Mouse (Mus musculus): ENCODE measurements around the gene Hoxd8. TPM values are rescaled to one million over a fixed set of nuclear protein-coding genes. Genes with fewer than 3 reads are reported as not detected.

Hoxd8 gene
- polyA plus RNA-seq, 1 experiment: not detected

GRCm38 (mm10) chr2:74659507-74660005 lies 44.9 kb upstream of the Hoxd8 start, which contains the start of gene Evx2:
Gene Evx2 (minus strand): TSS chr2:74659557.
- no peaks in the 10 kb centered on the region for H3K36me3 ChIP-seq (replicated peaks; ENCODE audit: low read length)
- TF ChIP-seq GATA1 (IDR thresholded peaks at IDR 0.05; ENCODE audit: borderline replicate concordance, low read length) (no peak), FLI1 (IDR thresholded peaks at IDR 0.05; ENCODE audit: low read length) (no peak)
- H3K9me3 ChIP-seq: peaks cover 8% of the 10 kb centered on the region; the same call in 1 of the 2 replicates
- peaks cover 99% of the 10 kb centered on the region for H3K27me3 ChIP-seq (replicated peaks)
- peak within 1 kb of the TSS; percentile 66 for H3K4me3 ChIP-seq (replicated peaks)
- H3K4me1 ChIP-seq: peaks cover 63% of the 10 kb centered on the region

- no peaks in the 10 kb centered on the region for H3K36me3 ChIP-seq (replicated peaks; ENCODE audit: low read length)
- H3K4me1 ChIP-seq: peaks cover 55% of the 10 kb centered on the region
- H3K9me3 ChIP-seq: peaks cover 5% of the 10 kb centered on the region; the same call in 1 of the 2 replicates
- H3K4me3 ChIP-seq (replicated peaks): peak overlapping the region; percentile 42
- H3K27me3 ChIP-seq (replicated peaks): peaks cover 98% of the 10 kb centered on the region
- TF ChIP-seq FLI1 (IDR thresholded peaks at IDR 0.05; ENCODE audit: low read length): no peak
- TF ChIP-seq GATA1 (IDR thresholded peaks at IDR 0.05; ENCODE audit: borderline replicate concordance, low read length): no peak
These were observed 43.7 kb upstream of the Hoxd8 start for GRCm38 (mm10) chr2:74660421-74661375.

GRCm38 (mm10) chr2:74661685-74662084 lies 42.7 kb upstream of the Hoxd8 start:
- H3K4me3 ChIP-seq (replicated peaks): peak overlapping the region; percentile 29
- peaks cover 47% of the 10 kb centered on the region for H3K4me1 ChIP-seq
- H3K36me3 ChIP-seq (replicated peaks; ENCODE audit: low read length): no peaks in the 10 kb centered on the region
- H3K9me3 ChIP-seq: peaks cover 5% of the 10 kb centered on the region; the same call in 1 of the 2 replicates
- TF ChIP-seq GATA1 (IDR thresholded peaks at IDR 0.05; ENCODE audit: borderline replicate concordance, low read length) (no peak), FLI1 (IDR thresholded peaks at IDR 0.05; ENCODE audit: low read length) (no peak)
- peaks cover 98% of the 10 kb centered on the region for H3K27me3 ChIP-seq (replicated peaks)

- H3K4me1 ChIP-seq: peaks cover 51% of the 10 kb centered on the region
- no peaks in the 10 kb centered on the region for H3K36me3 ChIP-seq (replicated peaks; ENCODE audit: low read length)
- peaks cover 96% of the 10 kb centered on the region for H3K27me3 ChIP-seq (replicated peaks)
- peak overlapping the region; percentile 62 for H3K4me3 ChIP-seq (replicated peaks)
- peaks cover 5% of the 10 kb centered on the region; the same call in 1 of the 2 replicates for H3K9me3 ChIP-seq
- no peak for TF ChIP-seq GATA1 (IDR thresholded peaks at IDR 0.05; ENCODE audit: borderline replicate concordance, low read length)
- no peak for TF ChIP-seq FLI1 (IDR thresholded peaks at IDR 0.05; ENCODE audit: low read length)
These were observed 41.0 kb upstream of the Hoxd8 start for GRCm38 (mm10) chr2:74663291-74663925.

GRCm38 (mm10) chr2:74666411-74666810 lies 38.0 kb upstream of the Hoxd8 start:
- peaks cover 95% of the 10 kb centered on the region for H3K27me3 ChIP-seq (replicated peaks)
- H3K4me1 ChIP-seq: peaks cover 37% of the 10 kb centered on the region
- no peaks in the 10 kb centered on the region for H3K36me3 ChIP-seq (replicated peaks; ENCODE audit: low read length)
- TF ChIP-seq FLI1 (IDR thresholded peaks at IDR 0.05; ENCODE audit: low read length): no peak
- no peak for TF ChIP-seq GATA1 (IDR thresholded peaks at IDR 0.05; ENCODE audit: borderline replicate concordance, low read length)
- peaks cover 4% of the 10 kb centered on the region; the same call in 1 of the 2 replicates for H3K9me3 ChIP-seq
- no peak overlapping the region for H3K4me3 ChIP-seq (replicated peaks)

- TF ChIP-seq FLI1 (IDR thresholded peaks at IDR 0.05; ENCODE audit: low read length) (no peak), GATA1 (IDR thresholded peaks at IDR 0.05; ENCODE audit: borderline replicate concordance, low read length) (no peak)
- Histone ChIP-seq H3K9me3 (peaks cover 4% of the 10 kb centered on the region; the same call in 1 of the 2 replicates), H3K4me1 (peaks cover 39% of the 10 kb centered on the region), H3K4me3 (replicated peaks) (peak overlapping the region; percentile 60), H3K27me3 (replicated peaks) (peaks cover 94% of the 10 kb centered on the region), H3K36me3 (replicated peaks; ENCODE audit: low read length) (no peaks in the 10 kb centered on the region)
These were observed 37.1 kb upstream of the Hoxd8 start for GRCm38 (mm10) chr2:74667191-74667841.

- H3K4me1 ChIP-seq: peaks cover 45% of the 10 kb centered on the region
- H3K9me3 ChIP-seq: peaks cover 4% of the 10 kb centered on the region; the same call in 1 of the 2 replicates
- TF ChIP-seq GATA1 (IDR thresholded peaks at IDR 0.05; ENCODE audit: borderline replicate concordance, low read length): no peak
- TF ChIP-seq FLI1 (IDR thresholded peaks at IDR 0.05; ENCODE audit: low read length): no peak
- no peaks in the 10 kb centered on the region for H3K36me3 ChIP-seq (replicated peaks; ENCODE audit: low read length)
- peaks cover 94% of the 10 kb centered on the region for H3K27me3 ChIP-seq (replicated peaks)
- peak within 1 kb of the TSS; percentile 81 for H3K4me3 ChIP-seq (replicated peaks)
These were observed 36.5 kb upstream of the Hoxd8 start, which contains the start of gene Hoxd13 for GRCm38 (mm10) chr2:74667842-74668357. Gene Hoxd13 (plus strand): TSS chr2:74668310.

GRCm38 (mm10) chr2:74668370-74669229 lies 35.8 kb upstream of the Hoxd8 start:
- H3K27me3 ChIP-seq (replicated peaks): peaks cover 94% of the 10 kb centered on the region
- H3K4me3 ChIP-seq (replicated peaks): peak overlapping the region; percentile 81
- H3K4me1 ChIP-seq: peaks cover 45% of the 10 kb centered on the region
- peaks cover 4% of the 10 kb centered on the region; the same call in 1 of the 2 replicates for H3K9me3 ChIP-seq
- no peak for TF ChIP-seq GATA1 (IDR thresholded peaks at IDR 0.05; ENCODE audit: borderline replicate concordance, low read length)
- no peak for TF ChIP-seq FLI1 (IDR thresholded peaks at IDR 0.05; ENCODE audit: low read length)
- no peaks in the 10 kb centered on the region for H3K36me3 ChIP-seq (replicated peaks; ENCODE audit: low read length)
